Mouse (Mus musculus): ENCODE measurements around the gene Olfml2a.
"Not testable (repeated sequence)": the region's sequence is repeated elsewhere in the genome, so short reads cannot be mapped to it uniquely, and the experiment has no call there.

- TF ChIP-seq CTCF (IDR thresholded peaks at IDR 0.05; ENCODE audit: low read depth, low read length); GATA1 (IDR thresholded peaks at IDR 0.05; ENCODE audit: borderline replicate concordance, low read length); POLR2AphosphoS5 (IDR thresholded peaks at IDR 0.05; ENCODE audit: insufficient replicate concordance, low read depth, low read length): not testable (repeated sequence)
Observed at GRCm38 (mm10) chr2:39010144-39010543, 78.4 kb downstream of the Olfml2a start.

All from G1E (cell line).